Mouse (Mus musculus) kidney, embryonic 15.5 days (tissue): Measurements from ENCODE around the gene Git1. TPM values are rescaled to one million over a fixed set of nuclear protein-coding genes. Genes with fewer than 3 reads are reported as not detected.

Experiments used
- ATAC-seq: fragments of 200-750 bp; cut with Nextera tagmentation; replicated peaks from 2 replicates; pipeline ENCODE4 v1.8.0; 2017; ENCODE audit warnings: moderate TSS enrichment; ENCODE audit not compliant: low FRiP score
- H3K27ac ChIP-seq: fragments of 300-500 bp; sonication (generic); 2 replicates; pipeline ENCODE4 v1.5.1; 2015; ENCODE audit warnings: mild to moderate bottlenecking, inconsistent platforms
- H3K27me3 ChIP-seq: fragments of 300-500 bp; sonication (generic); 2 replicates; pipeline ENCODE4 v1.6.1; 2015; ENCODE audit warnings: inconsistent platforms
- H3K36me3 ChIP-seq: fragments of 300-500 bp; sonication (generic); 2 replicates; pipeline ENCODE4 v1.6.1; 2015; ENCODE audit warnings: inconsistent platforms
- H3K4me1 ChIP-seq: fragments of 300-500 bp; sonication (generic); 2 replicates; pipeline ENCODE4 v1.6.1; 2015; ENCODE audit warnings: inconsistent platforms
- H3K4me2 ChIP-seq: fragments of 300-500 bp; sonication (generic); 2 replicates; pipeline ENCODE4 v1.6.1; 2015; ENCODE audit warnings: moderate library complexity, mild to moderate bottlenecking, inconsistent platforms
- H3K4me3 ChIP-seq: fragments of 300-500 bp; sonication (generic); replicated peaks from 2 replicates; pipeline ENCODE4 v1.5.1; 2015; ENCODE audit warnings: mild to moderate bottlenecking, inconsistent platforms
- H3K9ac ChIP-seq: fragments of 300-500 bp; sonication (generic); 2 replicates; pipeline ENCODE4 v1.6.1; 2015; ENCODE audit warnings: mild to moderate bottlenecking, inconsistent platforms
- H3K9me3 ChIP-seq: fragments of 300-500 bp; sonication (generic); replicated peaks from 2 replicates; pipeline ENCODE4 v1.6.1; 2016; ENCODE audit warnings: inconsistent platforms
- WGBS: fragments of 180-500 bp; shearing (Covaris S2); methylation state at CpG from one replicate; pipeline ENCODE4 v1.1.7; 2015; ENCODE audit warnings: mixed read lengths; 5-methylcytosine and 5-hydroxymethylcytosine counted together
- polyA plus RNA-seq: library from polyadenylated mRNA; unstranded; fragments of >200 nt; fragmentation: Nextera tagmentation; extraction: Ambion mirVana; gene quantifications from 2 replicates; pipeline ENCODE4 v1.2.1, GENCODE M21; 2015

Git1 gene
- polyA plus RNA-seq, 1 experiment from 2014 or later: 12.6 TPM

GRCm38 (mm10) chr11:77505291-77505980, 12.1 kb downstream of the Git1 start:
- Histone ChIP-seq H3K4me3 (no peak overlapping the region), H3K4me1 (peaks cover 40% of the 10 kb centered on the region), H3K9ac (no peak overlapping the region), H3K27me3 (no peaks in the 10 kb centered on the region), H3K36me3 (peaks cover 85% of the 10 kb centered on the region), H3K9me3 (no peaks in the 10 kb centered on the region), H3K4me2 (no peak overlapping the region), H3K27ac (no peak overlapping the region)
- 86% methylated on average over 22 of the region's 22 CpGs for WGBS
- ATAC-seq: no peak

GRCm38 (mm10) chr11:77506273-77506672, 12.9 kb downstream of the Git1 start:
- H3K9ac ChIP-seq: no peak overlapping the region
- WGBS: 84% methylated on average over 14 of the region's 14 CpGs
- no peak for ATAC-seq
- no peak overlapping the region for H3K4me3 ChIP-seq
- no peak overlapping the region for H3K27ac ChIP-seq
- H3K36me3 ChIP-seq: peaks cover 79% of the 10 kb centered on the region
- no peaks in the 10 kb centered on the region for H3K27me3 ChIP-seq
- H3K9me3 ChIP-seq: no peaks in the 10 kb centered on the region
- peaks cover 33% of the 10 kb centered on the region for H3K4me1 ChIP-seq
- H3K4me2 ChIP-seq: no peak overlapping the region

GRCm38 (mm10) chr11:77506941-77507340, 13.6 kb downstream of the Git1 start:
- no peak overlapping the region for H3K4me2 ChIP-seq
- H3K27me3 ChIP-seq: no peaks in the 10 kb centered on the region
- no peaks in the 10 kb centered on the region for H3K9me3 ChIP-seq
- no peak overlapping the region for H3K27ac ChIP-seq
- peaks cover 34% of the 10 kb centered on the region for H3K4me1 ChIP-seq
- no peak overlapping the region for H3K9ac ChIP-seq
- 80% methylated on average over 6 of the region's 6 CpGs for WGBS
- H3K36me3 ChIP-seq: peaks cover 73% of the 10 kb centered on the region
- H3K4me3 ChIP-seq: no peak overlapping the region
- ATAC-seq: no peak

- H3K9ac ChIP-seq: no peak overlapping the region
- 70% methylated on average over 4 of the region's 4 CpGs for WGBS
- H3K27ac ChIP-seq: peak overlapping the region; percentile 20; the same call in 1 of the 2 replicates
- peaks cover 37% of the 10 kb centered on the region for H3K4me1 ChIP-seq
- no peaks in the 10 kb centered on the region for H3K27me3 ChIP-seq
- no peak for ATAC-seq
- no peaks in the 10 kb centered on the region for H3K9me3 ChIP-seq
- no peak overlapping the region for H3K4me3 ChIP-seq
- H3K4me2 ChIP-seq: no peak overlapping the region
- H3K36me3 ChIP-seq: peaks cover 68% of the 10 kb centered on the region
Measured at GRCm38 (mm10) chr11:77507426-77507825, 14.1 kb downstream of the Git1 start.

- Histone ChIP-seq H3K4me1 (peaks cover 36% of the 10 kb centered on the region), H3K4me3 (peak overlapping the region; percentile 45), H3K36me3 (peaks cover 59% of the 10 kb centered on the region), H3K27ac (peak overlapping the region; percentile 71), H3K9me3 (no peaks in the 10 kb centered on the region), H3K4me2 (peak overlapping the region; percentile 87), H3K27me3 (no peaks in the 10 kb centered on the region), H3K9ac (peak overlapping the region; percentile 52)
- 14% methylated on average over 49 of the region's 49 CpGs for WGBS
- peak; percentile 53 for ATAC-seq
Measured at GRCm38 (mm10) chr11:77508068-77509021, 15.0 kb downstream of the Git1 start.

- Histone ChIP-seq H3K4me1 (peaks cover 62% of the 10 kb centered on the region), H3K27ac (no peak overlapping the region), H3K27me3 (peaks cover 19% of the 10 kb centered on the region), H3K9ac (no peak overlapping the region), H3K36me3 (peaks cover 29% of the 10 kb centered on the region), H3K4me2 (no peak overlapping the region), H3K4me3 (no peak overlapping the region), H3K9me3 (no peaks in the 10 kb centered on the region)
- WGBS: 67% methylated on average over 5 of the region's 5 CpGs
- ATAC-seq: no peak
Measured at GRCm38 (mm10) chr11:77511336-77511735, 18.0 kb downstream of the Git1 start.

GRCm38 (mm10) chr11:77512891-77513810, 19.8 kb downstream of the Git1 start:
- Histone ChIP-seq H3K36me3 (peaks cover 14% of the 10 kb centered on the region; the same call in 1 of the 2 replicates), H3K4me3 (peak overlapping the region; percentile 78), H3K27me3 (peaks cover 29% of the 10 kb centered on the region), H3K9ac (peak overlapping the region; percentile 75), H3K4me1 (peaks cover 65% of the 10 kb centered on the region), H3K27ac (peak overlapping the region; percentile 90), H3K4me2 (peak overlapping the region; percentile 88), H3K9me3 (no peaks in the 10 kb centered on the region)
- under 1% methylated on average over 83 of the region's 84 CpGs for WGBS
- peak; percentile 68 for ATAC-seq

- Histone ChIP-seq H3K4me2 (peak overlapping the region; percentile 88), H3K4me3 (peak overlapping the region; percentile 78), H3K4me1 (peaks cover 59% of the 10 kb centered on the region), H3K36me3 (peaks cover 10% of the 10 kb centered on the region; the same call in 1 of the 2 replicates), H3K27me3 (peaks cover 33% of the 10 kb centered on the region), H3K9ac (peak overlapping the region; percentile 50), H3K9me3 (no peaks in the 10 kb centered on the region), H3K27ac (peak overlapping the region; percentile 74)
- no peak for ATAC-seq
- WGBS: 8% methylated on average over 10 of the region's 10 CpGs
Measured at GRCm38 (mm10) chr11:77513811-77514170, 20.4 kb downstream of the Git1 start.

- no peaks in the 10 kb centered on the region for H3K9me3 ChIP-seq
- peaks cover 6% of the 10 kb centered on the region; the same call in 1 of the 2 replicates for H3K36me3 ChIP-seq
- H3K4me3 ChIP-seq: peak overlapping the region; percentile 78
- peaks cover 53% of the 10 kb centered on the region for H3K4me1 ChIP-seq
- H3K27ac ChIP-seq: 0 out of 2 replicates have a peak overlapping the region, but pooled peaks have one; percentile 13
- no peak for ATAC-seq
- peak overlapping the region; percentile 46 for H3K9ac ChIP-seq
- H3K4me2 ChIP-seq: peak overlapping the region; percentile 88
- 8% methylated on average over 19 of the region's 19 CpGs for WGBS
- peaks cover 33% of the 10 kb centered on the region for H3K27me3 ChIP-seq
Measured at GRCm38 (mm10) chr11:77514281-77514831, 21.0 kb downstream of the Git1 start.

GRCm38 (mm10) chr11:77514832-77515636, 21.7 kb downstream of the Git1 start, which contains the start of gene Abhd15:
Gene Abhd15 (plus strand): TSS chr11:77515121.
- peak; percentile 57 for ATAC-seq
- peak within 1 kb of the TSS; percentile 88 for H3K4me2 ChIP-seq
- no peaks in the 10 kb centered on the region for H3K9me3 ChIP-seq
- 0 out of 2 replicates have a peak, but pooled peaks cover 2% of the 10 kb centered on the region for H3K36me3 ChIP-seq
- H3K9ac ChIP-seq: peak within 1 kb of the TSS; percentile 46
- peak within 1 kb of the TSS; percentile 78 for H3K4me3 ChIP-seq
- peaks cover 46% of the 10 kb centered on the region for H3K4me1 ChIP-seq
- under 1% methylated on average over 70 of the region's 72 CpGs for WGBS
- H3K27ac ChIP-seq: peak within 1 kb of the TSS; percentile 74; the same call in 1 of the 2 replicates
- H3K27me3 ChIP-seq: peaks cover 33% of the 10 kb centered on the region
